Mouse (Mus musculus): ENCODE data around the gene Bbs5. TPM values are rescaled to one million over a fixed set of nuclear protein-coding genes. Genes with fewer than 3 reads are reported as not detected.

Gene Bbs5
- 17.0 and 17.2 TPM in 2 replicates for polyA plus RNA-seq (2016; fragmentation: Nextera tagmentation; extraction: Ambion mirVana)

- peaks cover 4% of the 10 kb centered on the region; the same call in 1 of the 2 replicates for H3K36me3 ChIP-seq
- H3K4me1 ChIP-seq (replicated peaks) = peaks cover 14% of the 10 kb centered on the region
- 3% methylated on average over 43 of the region's 43 CpGs for WGBS
- peak within 1 kb of the TSS; percentile 86 for H3K27ac ChIP-seq
- H3K9me3 ChIP-seq = no peaks in the 10 kb centered on the region
- peak within 1 kb of the TSS; percentile 86 for H3K4me3 ChIP-seq
- peak; percentile 89 for DNase-seq (ENCODE audit: low spot score)
- no peaks in the 10 kb centered on the region for H3K27me3 ChIP-seq (ENCODE audit: insufficient read depth, poor library complexity, severe bottlenecking)
Measured at GRCm38 (mm10) chr2:69646726-69647490, at the start of gene Bbs5. Gene Bbs5, plus strand, starts transcription at chr2:69647171.

GRCm38 (mm10) chr2:69603726-69604393, 43.1 kb upstream of the Bbs5 start:
- no peaks in the 10 kb centered on the region for H3K4me1 ChIP-seq (replicated peaks)
- no peaks in the 10 kb centered on the region for H3K9me3 ChIP-seq
- H3K27me3 ChIP-seq (ENCODE audit: insufficient read depth, poor library complexity, severe bottlenecking) = no peaks in the 10 kb centered on the region
- H3K4me3 ChIP-seq = no peak overlapping the region
- no peak overlapping the region for H3K27ac ChIP-seq
- DNase-seq (ENCODE audit: low spot score) = no peak
- WGBS = 93% methylated on average over 7 of the region's 7 CpGs
- no peaks in the 10 kb centered on the region for H3K36me3 ChIP-seq

- Histone ChIP-seq H3K27ac (no peak overlapping the region), H3K27me3 (ENCODE audit: insufficient read depth, poor library complexity, severe bottlenecking) (no peaks in the 10 kb centered on the region), H3K4me1 (replicated peaks) (no peaks in the 10 kb centered on the region), H3K4me3 (no peak overlapping the region), H3K36me3 (no peaks in the 10 kb centered on the region), H3K9me3 (no peaks in the 10 kb centered on the region)
- 87% methylated on average over 3 of the region's 3 CpGs for WGBS
- DNase-seq (ENCODE audit: low spot score) = no peak
Measured at GRCm38 (mm10) chr2:69606621-69607020, 40.4 kb upstream of the Bbs5 start.

- peak; percentile 21 for DNase-seq (ENCODE audit: low spot score)
- H3K4me1 ChIP-seq (replicated peaks) = peaks cover 10% of the 10 kb centered on the region
- 0 out of 2 replicates have a peak, but pooled peaks cover 4% of the 10 kb centered on the region for H3K27me3 ChIP-seq (ENCODE audit: insufficient read depth, poor library complexity, severe bottlenecking)
- no peaks in the 10 kb centered on the region for H3K36me3 ChIP-seq
- H3K4me3 ChIP-seq = 0 out of 2 replicates have a peak overlapping the region, but pooled peaks have one; percentile 18
- no peak overlapping the region for H3K27ac ChIP-seq
- no peaks in the 10 kb centered on the region for H3K9me3 ChIP-seq
- WGBS = 15% methylated on average over 10 of the region's 10 CpGs
Measured at GRCm38 (mm10) chr2:69612237-69612636, 34.7 kb upstream of the Bbs5 start.

GRCm38 (mm10) chr2:69612716-69613115, 34.3 kb upstream of the Bbs5 start:
- 64% methylated on average over 9 of the region's 9 CpGs for WGBS
- Histone ChIP-seq H3K27me3 (ENCODE audit: insufficient read depth, poor library complexity, severe bottlenecking) (0 out of 2 replicates have a peak, but pooled peaks cover 4% of the 10 kb centered on the region), H3K4me3 (no peak overlapping the region), H3K9me3 (no peaks in the 10 kb centered on the region), H3K27ac (no peak overlapping the region), H3K4me1 (replicated peaks) (peaks cover 10% of the 10 kb centered on the region), H3K36me3 (no peaks in the 10 kb centered on the region)
- DNase-seq (ENCODE audit: low spot score) = no peak

GRCm38 (mm10) chr2:69613237-69613636, 33.7 kb upstream of the Bbs5 start:
- DNase-seq (ENCODE audit: low spot score) = peak; percentile 11
- Histone ChIP-seq H3K27me3 (ENCODE audit: insufficient read depth, poor library complexity, severe bottlenecking) (0 out of 2 replicates have a peak, but pooled peaks cover 4% of the 10 kb centered on the region), H3K9me3 (no peaks in the 10 kb centered on the region), H3K36me3 (no peaks in the 10 kb centered on the region), H3K4me3 (no peak overlapping the region), H3K4me1 (replicated peaks) (peaks cover 10% of the 10 kb centered on the region), H3K27ac (no peak overlapping the region)
- 80% methylated on average over 4 of the region's 4 CpGs for WGBS

- Histone ChIP-seq H3K4me3 (no peak overlapping the region), H3K27me3 (ENCODE audit: insufficient read depth, poor library complexity, severe bottlenecking) (no peaks in the 10 kb centered on the region)
- DNase-seq (ENCODE audit: low spot score) = no peak
Measured at GRCm38 (mm10) chr2:69618336-69618735, 28.6 kb upstream of the Bbs5 start.

GRCm38 (mm10) chr2:69619286-69619685, 27.7 kb upstream of the Bbs5 start:
- H3K27ac ChIP-seq = no peak overlapping the region
- H3K27me3 ChIP-seq (ENCODE audit: insufficient read depth, poor library complexity, severe bottlenecking) = no peaks in the 10 kb centered on the region
- no peak for DNase-seq (ENCODE audit: low spot score)
- no peaks in the 10 kb centered on the region; the same call in 1 of the 2 replicates for H3K4me1 ChIP-seq (replicated peaks)
- H3K36me3 ChIP-seq = no peaks in the 10 kb centered on the region
- H3K4me3 ChIP-seq = no peak overlapping the region
- no peaks in the 10 kb centered on the region for H3K9me3 ChIP-seq

More at GRCm38 (mm10) chr2:69618336-69618735, 28.6 kb upstream of the Bbs5 start:
- Histone ChIP-seq H3K27ac (no peak overlapping the region), H3K4me1 (replicated peaks) (no peaks in the 10 kb centered on the region; the same call in 1 of the 2 replicates), H3K36me3 (no peaks in the 10 kb centered on the region), H3K9me3 (no peaks in the 10 kb centered on the region)

- H3K4me1 ChIP-seq (replicated peaks) = no peaks in the 10 kb centered on the region
- peaks cover 3% of the 10 kb centered on the region; the same call in 1 of the 2 replicates for H3K9me3 ChIP-seq
- H3K4me3 ChIP-seq = no peak overlapping the region
- H3K36me3 ChIP-seq = no peaks in the 10 kb centered on the region
- no peak overlapping the region for H3K27ac ChIP-seq
- H3K27me3 ChIP-seq (ENCODE audit: insufficient read depth, poor library complexity, severe bottlenecking) = no peaks in the 10 kb centered on the region
- 88% methylated on average over 17 of the region's 17 CpGs for WGBS
- no peak for DNase-seq (ENCODE audit: low spot score)
Measured at GRCm38 (mm10) chr2:69629215-69629614, 17.8 kb upstream of the Bbs5 start.

- 91% methylated on average over 6 of the region's 6 CpGs for WGBS
Measured at GRCm38 (mm10) chr2:69629914-69630313, 17.1 kb upstream of the Bbs5 start.

GRCm38 (mm10) chr2:69630792-69631191, 16.2 kb upstream of the Bbs5 start:
- H3K4me1 ChIP-seq (replicated peaks) = no peaks in the 10 kb centered on the region
- no peak overlapping the region for H3K4me3 ChIP-seq
- 91% methylated on average over 5 of the region's 5 CpGs for WGBS
- peaks cover 3% of the 10 kb centered on the region; the same call in 1 of the 2 replicates for H3K9me3 ChIP-seq
- no peaks in the 10 kb centered on the region for H3K36me3 ChIP-seq
- DNase-seq (ENCODE audit: low spot score) = no peak
- no peaks in the 10 kb centered on the region for H3K27me3 ChIP-seq (ENCODE audit: insufficient read depth, poor library complexity, severe bottlenecking)
- H3K27ac ChIP-seq = no peak overlapping the region

More at GRCm38 (mm10) chr2:69629914-69630313, 17.1 kb upstream of the Bbs5 start:
- Histone ChIP-seq H3K27ac (no peak overlapping the region), H3K27me3 (ENCODE audit: insufficient read depth, poor library complexity, severe bottlenecking) (no peaks in the 10 kb centered on the region), H3K36me3 (no peaks in the 10 kb centered on the region), H3K4me3 (no peak overlapping the region), H3K4me1 (replicated peaks) (no peaks in the 10 kb centered on the region), H3K9me3 (peaks cover 3% of the 10 kb centered on the region; the same call in 1 of the 2 replicates)
- no peak for DNase-seq (ENCODE audit: low spot score)

GRCm38 (mm10) chr2:69631449-69631848, 15.5 kb upstream of the Bbs5 start:
- Histone ChIP-seq H3K4me3 (no peak overlapping the region), H3K4me1 (replicated peaks) (no peaks in the 10 kb centered on the region), H3K9me3 (peaks cover 3% of the 10 kb centered on the region; the same call in 1 of the 2 replicates), H3K27ac (no peak overlapping the region), H3K36me3 (no peaks in the 10 kb centered on the region), H3K27me3 (ENCODE audit: insufficient read depth, poor library complexity, severe bottlenecking) (no peaks in the 10 kb centered on the region)
- DNase-seq (ENCODE audit: low spot score) = no peak
- WGBS = 80% methylated on average over 2 of the region's 2 CpGs
